Mouse (Mus musculus) subcutaneous adipose tissue, adult 2 months (tissue): Measurements from ENCODE around the gene Plxdc2. TPM values are rescaled to one million over a fixed set of nuclear protein-coding genes. Genes with fewer than 3 reads are reported as not detected.

Experiments used
- polyA plus RNA-seq: library from polyadenylated mRNA; depleted of rRNA; stranded (reverse); fragments of >200 nt; gene quantifications from 2 replicates; pipeline ENCODE4 v1.2.3, GENCODE M21; 2012; ENCODE audit warnings: low replicate concordance; rRNA removed

The Plxdc2 gene
- 19.1 and 22.5 TPM in 2 replicates for polyA plus RNA-seq

GRCm38 (mm10) chr2:16356106-16356818, at the start of gene Plxdc2:
Plxdc2 (plus strand) TSS chr2:16356304.

